Mouse (Mus musculus): ENCODE measurements around the gene Rpl24. TPM values are rescaled to one million over a fixed set of nuclear protein-coding genes. Genes with fewer than 3 reads are reported as not detected.

The Rpl24 gene
- polyA plus RNA-seq, 1 experiment from 2014 or later = 680 TPM

DNA sequence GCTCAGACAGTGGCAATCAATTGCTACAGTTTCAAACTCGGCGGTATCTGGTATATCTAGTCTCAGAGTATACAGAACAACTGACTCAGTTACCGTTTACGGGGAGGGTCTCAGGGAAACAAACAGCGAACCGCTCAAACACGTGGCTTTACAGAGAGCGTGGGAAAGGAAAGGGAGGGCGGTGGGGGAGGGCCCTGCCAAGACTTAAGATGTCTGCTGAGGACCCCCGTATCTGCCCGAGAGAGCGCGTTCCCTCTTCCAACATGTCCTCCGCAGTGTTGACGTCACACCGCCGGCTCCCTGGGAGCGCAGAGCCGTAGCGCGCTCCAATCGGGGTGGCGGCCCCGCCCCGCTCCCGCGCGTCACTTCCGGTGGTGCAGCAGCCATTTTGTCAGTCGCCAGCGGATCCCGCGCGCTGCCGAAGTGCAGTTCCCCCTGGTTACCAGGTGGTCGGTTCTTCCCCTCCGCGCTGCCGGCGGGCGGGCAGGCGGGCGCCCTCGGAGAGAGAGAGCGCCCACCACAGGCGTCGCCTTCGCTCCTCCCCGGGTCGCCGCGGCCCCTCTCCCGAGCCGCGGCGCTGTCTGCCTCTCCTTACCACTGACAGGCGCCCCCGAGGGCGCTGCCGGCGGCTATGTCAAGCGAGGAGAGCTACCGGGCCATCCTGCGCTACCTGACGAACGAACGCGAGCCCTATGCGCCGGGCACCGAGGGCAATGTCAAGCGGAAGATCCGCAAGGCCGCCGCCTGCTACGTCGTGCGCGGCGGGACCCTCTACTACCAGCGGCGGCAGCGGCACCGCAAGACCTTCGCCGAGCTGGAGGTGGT is 7.6 kb downstream of the Rpl24 start, which contains the start of gene Zbtb11:
Gene Zbtb11, plus strand, starts transcription at position 453 of the 825 bp plus-strand sequence.
- H3K27me3 ChIP-seq (replicated peaks) = no peaks in the 10 kb centered on the region
- peak within 1 kb of the TSS; percentile 80 for H3K4me2 ChIP-seq (replicated peaks)
- peaks cover 35% of the 10 kb centered on the region for H3K36me3 ChIP-seq
- peak within 1 kb of the TSS; percentile 70 for H3K27ac ChIP-seq
- H3K4me3 ChIP-seq = peak within 1 kb of the TSS; percentile 96
- H3K9me3 ChIP-seq = no peaks in the 10 kb centered on the region
- peak within 1 kb of the TSS; percentile 93 for H3K9ac ChIP-seq
- peaks cover 10% of the 10 kb centered on the region for H3K4me1 ChIP-seq
- peak; percentile 99 for ATAC-seq (ENCODE audit: low FRiP score, low read depth)
- WGBS = under 1% methylated on average over 86 of the region's 86 CpGs

DNA sequence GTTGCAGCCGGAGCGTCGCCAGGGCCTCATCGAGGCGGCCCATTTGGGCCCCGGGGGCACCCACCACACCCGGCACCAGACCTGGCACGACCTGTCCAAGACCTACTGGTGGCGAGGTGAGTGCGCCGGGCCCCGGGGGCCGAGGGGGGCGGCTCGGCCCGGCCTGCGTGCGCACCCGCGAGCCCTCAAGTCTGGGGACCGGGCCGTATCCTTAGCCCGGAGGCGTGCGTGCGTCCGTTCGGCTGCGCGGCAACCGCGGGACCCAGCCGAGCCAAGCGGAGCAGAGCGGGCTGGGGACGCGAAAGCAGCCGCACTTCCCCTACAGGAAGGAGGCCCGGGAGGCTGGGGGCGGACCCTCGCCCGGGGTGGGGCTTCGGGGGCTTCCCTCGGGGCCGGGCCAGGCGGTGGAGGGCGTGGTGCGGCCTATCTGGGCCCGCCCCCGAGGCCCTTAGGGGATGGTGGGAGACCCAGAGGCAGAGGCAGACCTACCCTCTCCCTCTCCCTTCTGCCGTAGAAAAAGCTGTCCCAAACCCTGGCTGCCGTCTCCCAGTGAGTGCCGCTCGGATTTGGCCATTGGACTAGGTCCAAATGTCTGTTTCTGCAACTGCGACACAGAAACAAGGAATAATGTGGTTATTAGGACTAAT is 8.3 kb downstream of the Rpl24 start:
- Histone ChIP-seq H3K9ac (peak overlapping the region; percentile 93), H3K27ac (peak overlapping the region; percentile 70), H3K36me3 (peaks cover 27% of the 10 kb centered on the region), H3K9me3 (no peaks in the 10 kb centered on the region), H3K4me2 (replicated peaks) (peak overlapping the region; percentile 80), H3K4me3 (peak overlapping the region; percentile 96), H3K27me3 (replicated peaks) (no peaks in the 10 kb centered on the region), H3K4me1 (peaks cover 10% of the 10 kb centered on the region)
- 0% methylated on average over 55 of the region's 55 CpGs for WGBS
- peak; percentile 78 for ATAC-seq (ENCODE audit: low FRiP score, low read depth)

GRCm38 (mm10) chr16:55974903-55975285 is 8.8 kb downstream of the Rpl24 start:
- peak overlapping the region; percentile 93 for H3K9ac ChIP-seq
- H3K36me3 ChIP-seq = peaks cover 22% of the 10 kb centered on the region
- H3K4me2 ChIP-seq (replicated peaks) = peak overlapping the region; percentile 80
- no peaks in the 10 kb centered on the region for H3K9me3 ChIP-seq
- H3K4me3 ChIP-seq = peak overlapping the region; percentile 96
- peak overlapping the region; percentile 70 for H3K27ac ChIP-seq
- ATAC-seq (ENCODE audit: low FRiP score, low read depth) = no peak
- H3K27me3 ChIP-seq (replicated peaks) = no peaks in the 10 kb centered on the region
- 13% methylated on average over 14 of the region's 14 CpGs for WGBS
- peaks cover 10% of the 10 kb centered on the region for H3K4me1 ChIP-seq

DNA sequence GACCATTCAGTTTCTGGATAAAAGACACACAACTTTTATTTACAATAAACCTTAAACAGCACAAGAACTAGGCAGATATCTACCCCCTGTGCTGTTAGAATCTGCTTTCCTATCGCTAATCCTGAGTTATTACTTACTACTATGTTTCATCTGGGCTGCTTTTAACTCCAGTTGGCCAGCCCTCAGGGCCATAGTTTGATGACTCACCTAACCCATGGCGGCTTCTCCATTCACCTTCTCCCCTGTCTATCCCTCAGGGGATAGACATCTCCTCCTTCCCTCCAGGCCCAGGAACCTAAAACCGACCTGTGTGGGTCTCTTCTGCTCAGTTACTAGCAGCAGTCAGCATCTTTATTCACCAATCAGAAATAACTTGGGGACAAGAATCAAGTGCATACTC is 19.9 kb downstream of the Rpl24 start:
- no peaks in the 10 kb centered on the region for H3K27me3 ChIP-seq (replicated peaks)
- no peak overlapping the region for H3K4me3 ChIP-seq
- H3K4me1 ChIP-seq = no peaks in the 10 kb centered on the region
- peaks cover 18% of the 10 kb centered on the region for H3K36me3 ChIP-seq
- H3K9me3 ChIP-seq = no peaks in the 10 kb centered on the region
- H3K27ac ChIP-seq = no peak overlapping the region
- no peak overlapping the region for H3K4me2 ChIP-seq (replicated peaks)
- ATAC-seq (ENCODE audit: low FRiP score, low read depth) = no peak
- no peak overlapping the region for H3K9ac ChIP-seq
- 94% methylated on average over 3 of the region's 3 CpGs for WGBS

DNA sequence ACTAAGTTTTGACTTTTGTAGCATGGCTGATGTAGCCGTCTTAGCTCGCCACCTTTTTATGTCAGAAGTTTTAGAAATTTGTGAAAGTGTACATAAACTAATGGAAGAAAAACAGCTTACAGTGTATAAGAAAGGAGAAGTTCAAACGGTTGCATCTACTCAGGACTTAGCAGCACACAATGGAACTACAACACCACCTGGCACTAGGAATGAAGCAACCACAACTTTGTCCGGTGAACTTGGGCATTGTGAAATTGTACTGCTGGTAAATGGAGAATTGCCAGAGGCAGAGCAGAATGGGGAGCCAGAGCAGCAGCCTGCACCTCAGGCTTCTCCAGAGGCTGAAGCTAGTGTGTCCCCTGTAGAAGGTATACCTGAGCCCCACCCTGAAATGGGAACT is 24.2 kb downstream of the Rpl24 start:
- Histone ChIP-seq H3K4me3 (no peak overlapping the region), H3K27me3 (replicated peaks) (no peaks in the 10 kb centered on the region), H3K4me1 (no peaks in the 10 kb centered on the region), H3K27ac (no peak overlapping the region), H3K4me2 (replicated peaks) (no peak overlapping the region), H3K9me3 (no peaks in the 10 kb centered on the region), H3K9ac (no peak overlapping the region), H3K36me3 (peaks cover 36% of the 10 kb centered on the region)
- 94% methylated on average over 4 of the region's 4 CpGs for WGBS
- ATAC-seq (ENCODE audit: low FRiP score, low read depth) = no peak

- no peak for ATAC-seq (ENCODE audit: low FRiP score, low read depth)
- no peak overlapping the region for H3K27ac ChIP-seq
- no peaks in the 10 kb centered on the region for H3K4me1 ChIP-seq
- H3K4me2 ChIP-seq (replicated peaks) = no peak overlapping the region
- H3K36me3 ChIP-seq = peaks cover 42% of the 10 kb centered on the region
- H3K4me3 ChIP-seq = no peak overlapping the region
- H3K9me3 ChIP-seq = no peaks in the 10 kb centered on the region
- 96% methylated on average over 2 of the region's 2 CpGs for WGBS
- no peaks in the 10 kb centered on the region for H3K27me3 ChIP-seq (replicated peaks)
- H3K9ac ChIP-seq = no peak overlapping the region
Observed at GRCm38 (mm10) chr16:55994235-55994634, 28.2 kb downstream of the Rpl24 start.

GRCm38 (mm10) chr16:56006798-56007197 is 40.7 kb downstream of the Rpl24 start:
- H3K4me1 ChIP-seq = no peaks in the 10 kb centered on the region
- 95% methylated on average over 11 of the region's 11 CpGs for WGBS
- H3K9ac ChIP-seq = no peak overlapping the region
- ATAC-seq (ENCODE audit: low FRiP score, low read depth) = no peak
- H3K4me3 ChIP-seq = no peak overlapping the region
- H3K9me3 ChIP-seq = no peaks in the 10 kb centered on the region
- H3K4me2 ChIP-seq (replicated peaks) = no peak overlapping the region
- no peaks in the 10 kb centered on the region for H3K27me3 ChIP-seq (replicated peaks)
- no peak overlapping the region for H3K27ac ChIP-seq
- H3K36me3 ChIP-seq = peaks cover 47% of the 10 kb centered on the region

DNA sequence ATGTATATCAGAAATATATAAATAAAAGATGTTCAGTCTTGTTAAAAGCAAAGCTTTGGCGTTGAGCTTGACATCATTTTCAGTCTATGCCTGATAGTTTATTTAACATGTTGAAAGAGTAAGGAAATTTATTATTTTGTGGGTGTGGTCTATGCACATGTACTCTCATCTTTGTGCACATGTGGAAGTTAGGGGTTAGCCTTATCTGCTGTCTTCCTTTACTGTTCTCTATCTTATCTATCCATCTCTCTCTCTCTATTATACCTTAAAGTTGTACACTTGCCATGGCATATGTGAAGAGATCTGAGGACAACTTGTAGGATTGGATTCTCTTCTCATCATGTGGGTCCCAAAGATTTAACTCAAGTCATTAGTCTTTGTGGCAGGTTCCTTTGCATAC is 42.8 kb downstream of the Rpl24 start:
- Histone ChIP-seq H3K4me1 (no peaks in the 10 kb centered on the region), H3K4me3 (no peak overlapping the region), H3K4me2 (replicated peaks) (no peak overlapping the region), H3K9me3 (no peaks in the 10 kb centered on the region), H3K36me3 (peaks cover 35% of the 10 kb centered on the region), H3K9ac (no peak overlapping the region), H3K27ac (no peak overlapping the region), H3K27me3 (replicated peaks) (no peaks in the 10 kb centered on the region)
- ATAC-seq (ENCODE audit: low FRiP score, low read depth) = no peak
- 91% methylated on average over 1 of the region's 1 CpGs for WGBS

DNA sequence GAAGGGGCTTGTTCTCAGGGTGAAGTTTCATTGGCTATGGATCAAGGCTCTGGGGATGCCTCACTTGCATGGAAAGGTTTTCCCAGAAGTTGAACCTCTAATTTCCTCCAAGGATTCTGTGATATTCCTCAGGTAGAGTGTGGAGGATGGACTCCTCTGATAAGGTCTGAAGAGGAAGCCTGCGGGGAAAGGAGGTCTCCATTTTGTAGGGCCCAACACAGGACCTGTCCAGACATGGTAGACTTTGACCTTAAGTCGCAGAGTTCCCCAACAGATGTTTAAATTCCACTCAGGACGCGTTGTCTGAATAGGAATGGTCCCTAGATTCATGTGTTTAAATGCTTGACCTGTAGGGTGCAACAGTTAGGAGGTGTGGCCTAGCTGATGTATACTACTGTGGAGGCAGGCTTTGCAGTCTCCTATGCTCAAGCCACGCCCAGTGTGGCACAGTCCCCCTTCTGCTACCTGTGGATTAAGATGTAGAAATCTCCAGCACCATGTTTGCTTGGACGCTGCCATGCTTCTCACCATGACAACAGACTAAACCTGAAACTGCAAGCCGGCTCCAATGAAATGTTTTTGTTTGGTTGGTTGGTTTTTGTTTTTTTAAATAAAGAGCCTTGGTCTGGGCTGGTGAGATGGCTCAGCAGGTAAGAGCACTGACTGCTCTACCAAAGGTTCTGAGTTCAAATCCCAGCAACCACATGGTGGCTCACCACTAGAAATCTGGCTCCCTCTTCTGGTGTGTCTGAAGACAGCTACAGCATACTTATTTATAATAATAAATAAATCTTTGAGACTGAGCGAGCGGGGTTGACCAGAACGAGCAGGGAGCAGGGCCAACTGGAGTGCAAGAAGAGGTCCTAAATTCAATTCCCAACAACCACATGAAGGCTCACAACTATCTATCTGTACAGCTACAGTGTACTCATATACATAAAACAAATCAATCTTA is 47.0 kb downstream of the Rpl24 start:
- Histone ChIP-seq H3K27me3 (replicated peaks) (no peaks in the 10 kb centered on the region), H3K27ac (no peak overlapping the region), H3K36me3 (peaks cover 25% of the 10 kb centered on the region), H3K9me3 (no peaks in the 10 kb centered on the region), H3K4me1 (no peaks in the 10 kb centered on the region), H3K4me3 (no peak overlapping the region), H3K9ac (no peak overlapping the region), H3K4me2 (replicated peaks) (no peak overlapping the region)
- no peak for ATAC-seq (ENCODE audit: low FRiP score, low read depth)
- 91% methylated on average over 10 of the region's 10 CpGs for WGBS

DNA sequence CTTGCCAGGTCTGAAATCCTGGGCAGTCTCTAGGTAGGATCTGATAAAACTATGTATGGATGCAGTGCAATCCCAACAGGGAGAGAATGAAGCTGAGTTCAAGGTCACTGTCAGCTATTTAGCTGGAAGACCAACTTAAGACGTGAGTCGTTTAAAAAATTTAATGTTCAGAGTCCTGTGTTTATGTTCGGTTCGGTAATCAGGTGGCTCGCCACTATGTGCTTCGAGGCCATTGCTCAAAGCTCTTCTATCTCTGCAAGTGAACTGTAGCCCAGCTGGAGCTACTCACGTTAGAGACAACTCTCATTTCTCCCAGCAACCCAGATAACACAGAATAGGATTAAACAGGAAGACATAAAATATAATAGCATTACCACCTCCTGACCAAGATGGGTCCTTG is 48.0 kb downstream of the Rpl24 start:
- no peak for ATAC-seq (ENCODE audit: low FRiP score, low read depth)
- Histone ChIP-seq H3K27me3 (replicated peaks) (no peaks in the 10 kb centered on the region), H3K9ac (no peak overlapping the region), H3K27ac (no peak overlapping the region), H3K4me2 (replicated peaks) (no peak overlapping the region), H3K36me3 (peaks cover 34% of the 10 kb centered on the region), H3K4me1 (no peaks in the 10 kb centered on the region), H3K9me3 (no peaks in the 10 kb centered on the region), H3K4me3 (no peak overlapping the region)
- WGBS = 89% methylated on average over 7 of the region's 7 CpGs

DNA sequence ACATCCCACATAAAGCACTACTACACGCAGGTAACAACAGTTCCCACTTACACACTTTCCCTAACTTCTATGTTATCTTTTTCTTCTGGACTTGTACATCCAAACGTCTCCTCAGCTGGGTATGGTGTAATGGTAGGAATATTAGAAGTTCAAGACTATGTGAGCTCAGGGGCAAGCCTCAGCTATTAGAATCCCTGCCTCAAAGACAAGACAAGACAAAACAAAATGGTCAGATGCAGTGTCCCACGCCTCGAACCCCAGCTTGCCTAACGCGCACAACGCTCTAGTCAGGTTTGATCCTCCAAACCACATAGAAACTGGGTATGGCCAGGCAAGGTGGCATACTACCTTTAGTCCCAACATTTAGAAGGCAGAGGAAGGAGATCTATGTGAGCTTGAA is 53.6 kb downstream of the Rpl24 start:
- Histone ChIP-seq H3K4me3 (no peak overlapping the region), H3K9ac (no peak overlapping the region), H3K27ac (no peak overlapping the region), H3K27me3 (replicated peaks) (no peaks in the 10 kb centered on the region), H3K36me3 (peaks cover 42% of the 10 kb centered on the region), H3K4me2 (replicated peaks) (no peak overlapping the region), H3K4me1 (no peaks in the 10 kb centered on the region), H3K9me3 (no peaks in the 10 kb centered on the region)
- ATAC-seq (ENCODE audit: low FRiP score, low read depth) = no peak
- 92% methylated on average over 7 of the region's 7 CpGs for WGBS
